Mouse (Mus musculus): ENCODE measurements around the gene Trim69.

Gene Trim69

DNA sequence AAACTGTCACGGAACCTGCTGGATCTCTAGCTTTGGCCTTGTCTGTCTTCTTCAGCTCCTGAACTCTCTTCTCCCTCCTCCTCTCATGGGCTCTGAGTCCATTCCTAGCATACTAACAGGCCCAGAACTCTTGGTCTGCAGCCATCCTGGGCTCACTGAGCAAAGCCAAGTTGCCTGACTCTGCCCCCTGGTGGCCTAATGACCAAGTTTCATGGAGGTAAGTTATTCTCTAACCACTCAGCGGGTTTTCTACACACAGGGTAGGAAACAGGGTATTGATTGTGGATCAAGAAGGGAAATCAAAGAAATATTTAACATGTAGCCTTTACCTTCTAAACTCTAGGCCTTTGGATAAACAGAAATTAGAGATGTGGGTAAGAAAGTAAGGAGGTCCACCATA is at the start of gene Trim69:
Gene Trim69, plus strand, starts transcription at position 21 of the 400 bp plus-strand sequence.
- DNase-seq, result peak; percentile 90

DNA sequence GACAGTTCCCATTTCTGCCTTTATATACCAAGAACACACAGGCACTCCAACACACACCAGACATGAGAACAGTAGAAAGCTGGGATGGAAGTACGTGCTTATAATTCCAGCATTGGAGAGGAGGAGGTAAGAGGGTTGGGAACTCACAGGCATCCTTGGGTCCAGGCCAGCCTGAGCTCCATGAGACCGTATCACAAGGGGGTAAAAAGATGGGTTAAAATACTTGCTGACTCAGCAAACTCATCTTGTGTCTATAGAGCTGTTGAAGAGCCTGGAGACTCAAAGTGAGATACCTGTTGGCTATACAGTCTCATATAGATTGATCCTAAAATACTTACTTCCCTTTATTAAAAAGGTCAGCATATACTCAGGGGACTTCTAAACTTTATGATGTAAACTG is 43.6 kb upstream of the Trim69 start:
- no peak for DNase-seq

DNA sequence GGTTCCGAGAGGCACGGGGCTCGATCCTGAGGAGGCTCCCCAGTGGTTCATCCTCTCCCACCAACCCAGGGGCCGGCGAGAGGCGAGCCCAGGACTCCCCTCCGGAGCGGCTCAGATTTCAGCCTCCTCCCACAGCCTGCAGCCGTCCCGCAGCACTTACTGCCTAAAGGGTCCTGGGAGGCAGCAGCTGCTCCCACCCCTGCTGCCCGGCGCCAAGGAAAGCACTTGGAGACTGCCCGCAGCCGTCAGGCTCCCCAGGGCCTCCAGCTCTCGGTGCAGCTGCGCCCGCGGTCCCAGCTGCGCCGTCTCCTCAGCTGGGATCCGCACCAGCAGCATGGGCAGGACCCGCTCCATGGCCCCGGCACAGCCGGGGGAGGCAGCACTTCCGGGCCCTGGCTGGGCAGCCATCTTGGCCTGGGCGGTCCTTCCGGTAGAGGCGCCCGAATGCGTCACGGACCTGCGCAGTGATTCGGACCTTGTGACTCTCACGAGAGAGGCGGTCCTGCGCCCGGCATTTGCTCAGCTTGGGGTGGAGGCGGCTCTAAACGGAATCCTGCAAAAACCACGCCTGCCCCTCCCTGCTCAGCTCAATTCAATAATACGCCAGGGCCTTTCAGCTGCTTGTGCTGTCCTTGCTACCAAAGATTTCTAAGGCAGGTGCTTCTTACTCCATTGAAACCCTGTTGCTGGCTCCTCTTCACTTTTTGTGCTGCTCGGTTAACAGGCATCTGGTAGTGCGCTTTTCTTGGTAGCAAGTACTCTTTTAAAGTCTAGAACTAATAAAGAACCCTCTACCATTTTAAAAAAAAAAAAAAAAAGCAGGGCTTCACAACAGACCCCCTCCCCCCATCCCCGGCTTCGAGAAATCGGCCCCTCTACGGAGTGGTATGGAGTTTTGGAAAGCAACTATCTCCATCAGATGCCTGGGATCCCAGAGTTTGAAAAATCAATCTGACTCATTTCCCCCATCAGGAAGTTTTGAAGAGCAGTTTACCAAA is 42.2 kb upstream of the Trim69 start, which contains the start of gene Spg11:
Gene Spg11, minus strand, starts transcription at position 426 of the 998 bp plus-strand sequence.
- DNase-seq, result peak; percentile 98

DNA sequence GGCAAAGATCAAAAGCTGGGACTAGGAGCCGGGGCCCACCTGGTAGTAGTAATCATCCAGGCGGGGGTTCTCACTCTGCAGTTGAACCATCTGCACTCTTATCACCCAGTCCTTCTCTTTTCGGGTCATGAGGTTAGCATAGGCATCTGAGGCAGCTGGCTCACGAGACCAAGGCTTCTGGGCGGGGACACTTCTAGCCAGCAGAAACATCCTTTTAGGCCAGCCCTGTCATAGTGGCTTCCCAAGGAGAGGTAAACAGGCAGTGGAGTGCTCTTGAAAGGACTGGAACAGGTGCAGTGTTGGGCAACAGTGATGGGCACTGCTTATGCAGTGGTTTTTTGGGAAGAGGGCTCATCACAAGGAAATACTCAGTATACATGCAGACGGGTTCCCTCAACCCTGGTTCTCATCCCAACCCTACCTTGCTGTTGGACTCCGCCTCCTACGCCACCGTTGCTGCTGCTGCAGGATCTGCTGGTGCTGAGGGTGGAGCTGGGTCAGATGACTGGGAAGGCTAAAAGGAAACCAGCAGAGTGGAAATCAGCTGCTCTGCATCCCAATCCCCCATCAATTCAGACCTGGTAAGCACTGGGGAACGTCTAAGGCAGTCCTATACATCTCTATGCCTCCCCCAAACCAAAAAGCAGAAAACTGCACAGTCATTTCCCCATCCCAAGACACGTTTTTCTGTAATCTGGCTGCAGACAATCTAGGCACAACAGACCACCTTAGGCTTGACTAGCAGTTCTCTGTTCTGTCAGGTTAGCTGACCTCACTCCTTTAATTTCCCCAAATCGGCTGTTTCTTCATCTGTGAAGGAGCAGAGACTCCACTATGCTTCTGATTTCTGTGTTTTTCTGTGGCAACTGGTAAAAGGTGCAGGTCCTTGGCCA is 34.6 kb upstream of the Trim69 start:
- DNase-seq, result no peak

DNA sequence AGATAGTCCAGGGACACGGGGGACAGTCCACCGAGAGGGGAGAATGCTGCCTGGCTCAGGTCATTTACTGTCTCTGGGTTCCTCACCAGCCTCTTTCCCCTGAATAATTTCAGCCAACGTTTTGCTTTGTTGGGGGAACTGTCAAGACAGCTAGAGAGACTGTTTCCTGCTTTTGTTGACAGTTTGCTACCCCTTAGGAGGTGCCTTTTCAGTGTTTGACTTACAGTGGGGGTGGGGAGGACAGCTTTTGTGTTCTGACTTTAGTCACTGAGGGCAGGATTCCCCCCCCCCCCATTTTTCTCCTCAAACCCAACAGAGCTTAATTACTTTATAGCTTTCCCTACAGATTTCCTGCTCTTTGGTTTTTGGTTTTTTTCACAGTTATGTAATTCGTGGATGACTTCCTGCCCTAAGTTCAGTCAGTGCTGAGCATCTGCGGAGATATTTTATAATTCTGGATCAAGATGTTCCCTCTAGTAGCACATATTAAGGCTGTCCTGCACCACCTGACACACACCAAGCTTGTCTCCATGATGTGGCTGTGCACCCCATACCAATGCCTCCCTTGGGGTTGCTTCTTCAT is 33.6 kb upstream of the Trim69 start:
- DNase-seq, result peak; percentile 21

DNA sequence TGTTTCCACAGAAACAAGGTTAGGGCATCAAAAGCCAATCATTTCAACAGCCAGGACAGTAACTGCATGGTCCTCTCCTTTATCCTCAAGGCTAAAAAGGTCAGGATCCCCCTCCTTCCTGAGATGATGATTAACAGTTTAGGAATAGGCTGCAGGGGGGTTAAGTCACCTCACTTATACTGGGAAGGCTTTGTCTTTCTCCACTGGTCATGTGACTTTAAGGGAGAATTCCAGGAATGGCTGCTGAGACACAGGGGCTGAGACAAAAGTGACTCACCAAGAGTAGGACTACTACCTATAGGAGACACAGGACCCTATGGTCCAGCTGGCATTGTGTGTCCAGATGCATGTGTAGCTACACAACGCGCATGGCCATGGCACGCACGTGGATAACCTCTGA is 32.9 kb upstream of the Trim69 start:
- DNase-seq, result no peak

DNA sequence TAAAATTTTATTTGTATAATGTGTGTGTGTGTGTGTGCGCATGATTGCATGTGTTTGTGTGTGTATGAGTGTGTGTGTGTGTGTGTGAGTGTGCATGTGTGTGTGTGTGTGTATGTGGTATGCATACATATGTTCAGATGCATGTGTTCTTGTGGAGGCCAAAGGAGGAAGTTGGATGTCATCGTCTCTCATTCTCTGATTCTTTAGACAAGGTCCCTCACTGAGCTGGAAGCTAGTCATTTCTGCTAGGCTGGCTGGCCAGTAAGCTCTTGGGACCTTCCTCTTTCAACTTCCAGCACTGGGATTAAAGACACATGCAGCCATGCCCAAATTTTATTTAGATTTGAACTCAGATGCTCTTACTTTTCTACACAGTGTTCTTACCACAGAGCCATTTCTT is 28.4 kb upstream of the Trim69 start:
- no peak for DNase-seq

DNA sequence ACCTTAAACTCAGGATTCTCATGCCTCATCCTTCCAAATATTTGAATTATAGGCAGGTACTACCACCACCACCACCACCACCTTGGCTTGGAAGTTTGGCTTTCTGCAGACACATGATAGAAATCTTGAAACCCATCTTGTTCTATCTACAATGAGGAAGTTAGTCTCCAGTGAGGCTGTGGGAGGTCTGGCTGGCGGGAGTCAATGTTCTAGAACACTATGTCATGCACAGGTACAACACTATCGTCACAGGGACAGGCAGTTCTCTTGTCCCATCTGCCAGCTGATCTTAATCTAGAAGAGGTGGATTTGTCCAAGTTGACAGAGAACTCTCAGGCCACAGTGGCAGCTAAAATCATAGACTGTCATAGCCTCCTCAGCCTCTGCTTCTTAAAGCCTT is 27.9 kb upstream of the Trim69 start:
- no peak for DNase-seq

DNA sequence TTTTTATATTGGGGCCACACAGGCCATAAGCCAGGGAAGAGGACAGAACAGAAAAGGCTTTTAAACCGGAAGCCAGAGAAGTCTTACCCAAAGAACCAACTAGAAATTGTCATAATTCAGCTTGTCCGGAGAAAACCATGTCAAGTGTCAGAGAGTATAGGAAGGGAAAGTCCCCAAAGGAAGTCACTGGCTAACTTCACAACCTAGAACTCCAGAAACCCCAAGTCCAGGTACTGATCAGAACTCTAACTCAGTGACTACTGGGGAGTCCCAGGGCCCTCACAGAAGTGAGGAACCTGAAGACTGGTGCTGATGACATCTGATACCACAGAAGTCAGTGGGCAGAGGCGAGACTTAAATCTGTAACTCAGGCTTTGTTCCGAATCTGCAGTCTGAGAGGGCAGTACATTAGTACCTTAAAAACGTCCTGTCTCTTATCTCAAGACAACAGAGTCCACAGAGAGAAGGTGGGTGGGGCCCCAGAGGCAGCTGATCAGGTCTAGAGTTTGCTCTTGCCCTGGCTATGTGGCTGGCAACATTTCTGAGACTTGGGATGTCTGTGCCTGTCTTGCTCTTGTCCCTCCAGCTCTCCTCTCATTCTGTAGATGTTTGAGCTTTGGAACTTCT is 22.5 kb upstream of the Trim69 start:
- no peak for DNase-seq

DNA sequence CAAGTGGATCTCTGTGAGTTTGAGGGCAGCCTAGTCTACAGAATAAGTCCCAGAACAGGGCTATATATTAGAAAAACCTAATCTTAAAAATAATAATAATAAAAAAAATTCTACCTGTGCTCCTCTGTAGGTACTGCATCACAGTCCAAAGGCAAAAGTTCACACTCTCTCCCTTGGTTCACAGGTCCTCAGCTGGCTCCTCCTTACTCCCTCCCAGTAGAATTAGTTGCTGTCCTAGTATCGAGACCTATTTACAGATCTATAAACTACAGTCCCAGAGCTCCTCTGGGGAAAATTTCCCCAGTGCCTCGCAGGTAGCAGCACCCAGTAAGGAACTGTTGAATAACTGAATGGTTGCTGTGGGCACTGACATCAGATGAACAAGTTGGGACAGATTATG is 19.7 kb upstream of the Trim69 start:
- DNase-seq, result no peak

DNA sequence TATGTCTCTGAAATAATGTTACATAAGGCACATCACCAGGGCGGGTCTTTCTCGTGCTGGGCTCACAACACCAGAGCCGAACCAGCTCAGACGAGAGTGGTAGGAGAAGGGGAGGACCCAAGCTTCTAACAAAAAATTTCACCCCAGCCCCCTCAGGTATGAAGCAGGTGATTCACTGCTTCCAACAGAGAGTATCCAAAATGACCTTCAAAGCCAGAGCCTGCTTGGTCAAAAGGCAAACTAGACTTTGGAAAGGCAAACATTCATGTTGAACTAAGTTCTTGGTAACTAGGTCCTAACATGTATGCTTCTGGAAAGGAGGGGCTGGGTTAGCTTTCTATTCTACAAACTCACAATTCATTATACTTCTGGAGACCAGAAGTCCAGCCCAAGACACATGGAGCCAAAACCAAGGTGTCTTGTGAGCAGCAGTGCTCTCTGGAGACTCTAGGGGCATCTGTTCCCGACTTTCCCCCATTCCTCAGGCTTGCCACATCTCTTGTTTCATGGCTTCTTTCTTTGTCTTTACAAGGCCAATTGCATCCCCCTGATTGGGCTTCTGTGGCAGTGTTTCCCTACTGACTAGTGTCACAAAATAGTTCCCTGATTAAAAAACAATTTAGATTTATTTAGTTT is 19.1 kb upstream of the Trim69 start:
- no peak for DNase-seq

DNA sequence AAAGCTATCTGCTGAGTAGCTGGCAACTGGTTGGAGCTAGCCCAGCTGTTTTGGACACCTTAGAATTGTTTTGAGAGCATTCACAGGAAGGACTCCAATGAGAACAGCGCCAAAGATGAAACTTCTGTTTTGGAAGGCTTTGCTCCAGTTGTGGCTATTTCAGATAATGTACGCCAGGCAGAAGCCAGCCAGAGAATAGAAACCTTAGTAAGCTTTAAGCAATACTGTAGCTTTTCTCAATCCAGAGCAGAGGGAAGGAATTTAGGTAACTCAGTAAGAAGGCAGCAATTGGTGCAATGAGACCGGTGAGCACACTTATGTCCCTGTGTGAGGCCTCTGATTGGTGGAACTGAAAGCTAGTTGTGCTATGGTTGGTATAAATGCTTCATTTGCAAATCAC is 17.4 kb upstream of the Trim69 start:
- no peak for DNase-seq

DNA sequence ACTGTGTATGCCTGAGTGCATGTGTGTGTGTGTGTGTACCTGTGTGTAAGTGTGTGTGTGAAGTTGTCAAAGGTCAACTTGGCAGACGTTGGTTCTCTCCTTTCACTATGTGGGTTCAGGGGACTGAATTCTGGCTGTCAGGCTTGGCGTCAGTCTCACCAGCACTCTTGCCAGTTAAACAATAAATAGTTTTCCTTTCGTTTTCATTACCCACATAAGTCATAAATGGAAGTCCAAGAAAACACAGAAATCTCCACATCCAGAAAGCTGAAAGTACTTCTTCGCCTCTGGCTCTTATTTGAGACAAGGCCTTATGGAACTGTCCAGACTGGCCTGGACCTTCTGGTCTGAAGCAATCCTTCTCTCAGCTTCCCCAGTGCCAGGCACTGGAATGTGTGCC is 14.7 kb upstream of the Trim69 start:
- peak; percentile 28 for DNase-seq

DNA sequence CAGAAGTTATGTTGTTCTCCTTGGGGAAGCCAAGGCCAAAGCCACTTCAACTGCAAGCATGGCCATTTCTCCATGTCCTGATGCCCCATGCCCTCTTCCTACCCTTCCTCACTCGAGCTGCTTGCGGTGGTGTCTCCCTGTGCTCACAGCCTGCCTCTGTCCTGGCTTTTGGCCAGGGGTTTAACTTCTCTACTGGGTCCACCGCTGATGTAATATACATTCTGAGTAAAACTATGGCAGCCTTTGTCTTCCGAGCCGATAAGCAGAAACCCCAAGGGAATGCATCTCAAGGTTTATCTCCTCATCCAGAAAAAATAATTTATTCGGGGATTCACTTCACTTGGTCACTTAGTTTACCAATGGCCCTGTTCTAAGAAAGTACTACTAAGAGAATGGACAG is 13.8 kb upstream of the Trim69 start:
- peak; percentile 31 for DNase-seq

DNA sequence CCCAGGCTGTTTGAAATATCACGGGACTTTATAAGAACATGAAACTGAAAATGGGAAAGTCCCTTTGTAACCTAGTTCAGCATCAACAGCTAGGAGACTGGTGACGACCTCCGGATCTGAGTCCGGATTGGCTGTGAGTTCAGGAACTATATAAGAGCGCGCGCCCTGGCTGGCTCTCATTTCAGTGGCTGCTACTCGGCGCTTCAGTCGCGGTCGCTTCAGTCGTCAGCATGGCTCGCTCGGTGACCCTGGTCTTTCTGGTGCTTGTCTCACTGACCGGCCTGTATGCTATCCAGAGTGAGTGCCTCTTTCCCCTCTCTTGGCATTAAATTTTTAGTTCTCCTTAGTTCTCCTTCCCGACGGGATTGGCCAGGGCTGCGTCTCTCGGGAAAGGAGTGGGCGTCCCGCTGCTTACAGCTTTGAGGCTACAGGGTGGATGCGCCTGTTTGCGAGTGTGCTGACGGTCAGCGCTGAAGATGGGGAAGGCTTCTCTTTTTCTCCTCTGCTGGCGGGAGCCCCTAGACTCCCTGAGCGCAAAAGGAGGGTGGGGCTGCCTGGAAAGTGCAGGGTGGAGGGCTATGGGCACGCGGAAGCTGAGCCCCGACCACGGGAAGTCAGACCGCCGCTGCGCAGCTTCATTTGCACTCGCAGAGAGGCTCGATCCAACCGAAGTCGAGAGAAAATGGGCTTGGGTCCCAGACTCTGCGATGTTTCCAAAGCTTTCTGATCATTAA is 12.8 kb upstream of the Trim69 start, which contains the start of gene B2m:
Gene B2m, plus strand, starts transcription at position 179 of the 734 bp plus-strand sequence.
- DNase-seq, result peak; percentile 97

DNA sequence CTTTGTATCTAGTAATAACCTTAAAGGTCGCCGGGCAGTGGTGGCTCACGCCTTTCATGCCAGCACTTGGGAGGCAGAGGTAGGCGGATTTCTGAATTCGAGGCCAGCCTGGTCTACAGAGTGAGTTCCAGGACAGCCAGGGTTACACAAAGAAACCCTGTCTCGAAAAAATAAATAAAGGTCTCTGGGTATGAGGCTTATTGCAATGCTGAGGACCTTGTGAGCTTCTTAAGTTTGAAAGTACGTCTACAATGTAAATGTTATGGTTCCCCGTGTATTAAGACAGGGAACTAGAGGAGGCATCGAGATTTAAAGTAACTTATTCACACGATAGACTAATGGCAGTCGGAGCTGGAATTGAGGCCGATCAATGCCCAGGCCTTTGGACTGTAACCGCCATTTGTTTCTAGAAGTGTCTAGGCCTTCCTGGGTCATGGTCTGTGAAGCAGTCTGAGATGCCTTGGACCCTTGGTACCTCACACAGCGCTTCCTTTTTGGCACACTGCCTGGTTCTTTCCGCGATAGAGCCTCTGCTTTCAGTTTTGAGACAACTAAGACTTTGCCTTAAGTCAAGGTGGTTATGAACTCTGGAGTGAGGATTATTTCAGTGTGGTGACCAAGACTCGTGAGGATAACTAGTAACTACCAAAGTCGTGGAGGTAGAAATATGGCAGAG is 12.1 kb upstream of the Trim69 start:
- peak; percentile 87 for DNase-seq

DNA sequence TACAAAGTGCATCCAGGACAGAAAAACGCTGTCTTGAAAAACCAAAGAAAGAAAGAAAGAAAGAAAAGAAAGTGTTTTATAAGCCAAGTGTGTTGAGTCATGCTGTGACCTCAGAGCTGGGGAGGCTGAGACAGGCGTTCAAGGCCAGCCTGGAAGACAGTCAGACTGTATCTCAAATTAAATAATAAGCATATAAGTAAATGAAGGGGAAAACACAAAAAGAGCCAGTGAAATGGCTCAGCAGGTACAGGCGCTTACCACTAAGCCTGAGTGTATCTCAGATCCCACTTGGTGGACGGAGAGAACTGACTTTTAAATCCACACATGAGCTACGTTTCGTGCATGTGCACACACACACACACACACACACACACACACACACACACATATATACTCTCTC is 11.2 kb upstream of the Trim69 start:
- no peak for DNase-seq

DNA sequence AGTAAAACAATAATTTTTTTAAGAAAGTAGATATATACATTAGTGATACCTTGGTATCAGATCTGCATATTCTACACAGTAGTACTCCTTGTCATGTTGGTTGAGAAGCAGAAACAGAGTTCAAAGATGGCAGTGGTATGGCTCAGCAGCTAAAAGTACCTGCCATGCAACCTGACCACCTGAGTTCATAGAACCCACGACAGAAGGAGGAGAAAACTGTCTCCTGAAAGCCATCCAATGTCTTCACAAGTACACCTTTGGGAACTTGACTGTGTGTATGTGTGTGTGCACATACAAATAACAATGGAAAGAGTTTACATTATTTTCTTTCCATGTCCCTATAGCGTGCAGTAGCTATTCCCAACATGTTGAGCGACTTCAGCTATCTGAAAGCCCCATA is 10.8 kb upstream of the Trim69 start:
- no peak for DNase-seq

DNA sequence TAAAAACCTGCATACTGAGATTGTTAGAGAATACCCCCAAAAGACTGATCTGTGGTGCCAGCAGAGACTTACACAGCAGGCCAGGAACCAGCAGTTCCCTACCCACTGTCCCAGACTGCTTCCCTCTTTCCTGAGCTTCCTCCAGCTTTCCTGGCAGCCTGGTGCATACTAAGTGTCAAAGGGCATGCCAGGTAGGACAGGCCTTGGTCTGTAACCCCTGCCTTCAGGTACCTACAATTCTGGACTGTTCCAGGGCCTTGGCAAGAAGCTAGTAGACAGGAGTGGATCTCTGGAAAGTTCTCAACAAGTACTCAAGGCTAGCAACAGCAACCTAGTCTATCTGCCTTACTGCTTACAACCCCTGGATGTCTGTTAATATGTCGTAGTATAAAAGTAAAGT is 9.3 kb upstream of the Trim69 start:
- DNase-seq, result no peak

DNA sequence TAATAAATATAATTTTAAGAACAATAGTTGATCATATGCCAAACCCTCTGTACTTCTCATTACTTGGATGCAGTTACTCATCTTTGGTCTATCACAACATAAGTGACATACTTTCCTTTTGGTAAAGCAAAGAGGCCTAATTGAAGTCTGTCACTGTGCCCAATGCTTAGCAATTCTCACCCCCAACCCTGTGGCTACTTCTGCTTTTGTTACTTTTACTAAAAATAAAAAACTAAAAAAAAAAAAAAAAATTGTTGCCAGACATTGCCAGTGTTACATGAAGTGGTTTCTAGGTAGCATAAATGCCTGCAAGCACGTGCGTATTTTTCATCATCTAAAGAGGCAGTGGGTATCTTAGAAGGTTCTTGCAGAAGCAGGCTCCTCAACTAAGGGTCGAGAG is 7.7 kb upstream of the Trim69 start:
- DNase-seq, result no peak
